Mouse (Mus musculus): ENCODE results near the gene Lzic. TPM values are rescaled to one million over a fixed set of nuclear protein-coding genes. Genes with fewer than 3 reads are reported as not detected.

Gene Lzic
- polyA plus RNA-seq, 1 experiment from 2014 or later, result 47.3 TPM

DNA sequence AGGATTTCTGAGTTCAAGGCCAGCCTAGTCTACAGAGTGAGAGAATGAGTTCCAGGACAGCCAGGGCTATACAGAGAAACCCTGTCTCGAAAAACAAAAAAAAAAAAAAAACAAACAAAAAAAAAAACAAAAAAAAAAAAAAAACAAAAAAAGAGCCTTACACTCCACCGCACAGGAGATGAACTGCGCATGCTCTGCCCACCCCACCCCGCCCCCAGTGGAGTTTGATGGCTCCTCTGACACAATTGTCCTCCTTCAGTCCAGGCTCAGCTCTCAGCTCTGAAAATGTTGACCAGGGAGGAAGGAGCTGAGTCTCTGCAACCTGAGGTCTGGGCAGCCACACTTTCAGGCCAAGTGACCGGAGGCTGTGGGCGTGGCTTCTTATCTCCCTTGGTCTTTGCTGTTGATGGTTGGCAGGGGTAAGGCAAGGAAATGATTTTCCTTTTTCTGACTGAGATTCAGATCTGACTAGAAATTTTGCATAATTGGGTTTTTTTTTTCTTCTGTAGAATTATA, 21.5 kb upstream of the Lzic start:
- Histone ChIP-seq H3K9me3 (ENCODE audit: control insufficient read depth, low read length) (no peaks in the 10 kb centered on the region), H3K36me3 (ENCODE audit: control insufficient read depth, insufficient read depth) (no peaks in the 10 kb centered on the region; the same call in 1 of the 2 replicates), H3K4me1 (replicated peaks; ENCODE audit: control insufficient read depth, insufficient read depth, low read length) (no peaks in the 10 kb centered on the region), H3K27me3 (replicated peaks; ENCODE audit: control insufficient read depth, insufficient read depth, low read length) (no peaks in the 10 kb centered on the region), H3K27ac (ENCODE audit: low read length) (no peak overlapping the region), H3K4me2 (ENCODE audit: low read length) (no peak overlapping the region), H3K4me3 (replicated peaks; ENCODE audit: low read length) (no peak overlapping the region), H3K9ac (replicated peaks; ENCODE audit: low read depth, low read length) (no peak overlapping the region)
- ATAC-seq, result no peak
- 86% methylated on average over 6 of the region's 6 CpGs for WGBS

DNA sequence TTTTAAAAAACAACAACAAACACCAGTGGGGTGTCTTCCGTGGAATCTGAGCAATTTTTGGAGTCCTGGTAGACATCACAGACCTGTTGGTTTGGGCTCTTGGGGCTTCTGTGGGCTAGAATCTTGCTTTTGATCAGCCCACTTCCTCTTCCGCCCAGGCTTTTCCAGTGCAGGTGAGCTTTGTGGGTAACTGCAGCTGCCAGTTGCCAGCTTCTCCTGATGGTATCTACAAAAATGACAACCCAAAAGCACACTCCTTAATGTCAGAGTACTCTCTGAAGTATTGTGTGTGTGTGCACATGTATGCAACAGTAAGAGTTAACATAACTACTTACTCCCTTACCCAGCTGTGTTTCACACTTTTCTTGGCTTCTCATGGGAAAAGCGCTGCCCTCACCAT, 15.5 kb upstream of the Lzic start:
- Histone ChIP-seq H3K9me3 (ENCODE audit: control insufficient read depth, low read length) (no peaks in the 10 kb centered on the region), H3K36me3 (ENCODE audit: control insufficient read depth, insufficient read depth) (peaks cover 12% of the 10 kb centered on the region), H3K4me1 (replicated peaks; ENCODE audit: control insufficient read depth, insufficient read depth, low read length) (no peaks in the 10 kb centered on the region), H3K27me3 (replicated peaks; ENCODE audit: control insufficient read depth, insufficient read depth, low read length) (no peaks in the 10 kb centered on the region), H3K9ac (replicated peaks; ENCODE audit: low read depth, low read length) (no peak overlapping the region), H3K27ac (ENCODE audit: low read length) (no peak overlapping the region), H3K4me2 (ENCODE audit: low read length) (no peak overlapping the region), H3K4me3 (replicated peaks; ENCODE audit: low read length) (no peak overlapping the region)
- WGBS, result 92% methylated on average over 3 of the region's 3 CpGs
- no peak for ATAC-seq

DNA sequence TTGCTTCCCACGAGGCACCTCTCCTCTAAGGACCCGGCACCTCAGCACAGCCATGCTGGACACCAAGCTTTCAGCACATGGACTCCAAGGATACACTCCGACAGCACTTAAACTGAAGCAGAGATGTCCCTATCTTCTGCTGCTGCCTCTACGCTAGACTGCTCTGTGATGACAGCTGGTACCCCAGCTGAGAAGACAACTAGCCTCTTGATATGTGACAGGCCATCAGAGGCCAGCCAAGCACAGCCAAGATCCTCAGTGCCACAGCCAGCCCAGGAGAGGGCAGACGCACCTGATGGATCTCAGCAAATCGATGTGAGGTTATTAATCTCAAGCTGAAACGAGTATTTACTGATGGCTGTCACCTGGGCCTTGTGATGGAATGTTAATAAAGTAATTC, 9.9 kb upstream of the Lzic start:
- Histone ChIP-seq H3K9ac (replicated peaks; ENCODE audit: low read depth, low read length) (no peak overlapping the region), H3K27ac (ENCODE audit: low read length) (no peak overlapping the region), H3K9me3 (ENCODE audit: control insufficient read depth, low read length) (no peaks in the 10 kb centered on the region), H3K4me2 (ENCODE audit: low read length) (no peak overlapping the region), H3K4me3 (replicated peaks; ENCODE audit: low read length) (no peak overlapping the region), H3K27me3 (replicated peaks; ENCODE audit: control insufficient read depth, insufficient read depth, low read length) (no peaks in the 10 kb centered on the region), H3K36me3 (ENCODE audit: control insufficient read depth, insufficient read depth) (peaks cover 6% of the 10 kb centered on the region), H3K4me1 (replicated peaks; ENCODE audit: control insufficient read depth, insufficient read depth, low read length) (no peaks in the 10 kb centered on the region)
- WGBS, result 84% methylated on average over 7 of the region's 7 CpGs
- no peak for ATAC-seq

DNA sequence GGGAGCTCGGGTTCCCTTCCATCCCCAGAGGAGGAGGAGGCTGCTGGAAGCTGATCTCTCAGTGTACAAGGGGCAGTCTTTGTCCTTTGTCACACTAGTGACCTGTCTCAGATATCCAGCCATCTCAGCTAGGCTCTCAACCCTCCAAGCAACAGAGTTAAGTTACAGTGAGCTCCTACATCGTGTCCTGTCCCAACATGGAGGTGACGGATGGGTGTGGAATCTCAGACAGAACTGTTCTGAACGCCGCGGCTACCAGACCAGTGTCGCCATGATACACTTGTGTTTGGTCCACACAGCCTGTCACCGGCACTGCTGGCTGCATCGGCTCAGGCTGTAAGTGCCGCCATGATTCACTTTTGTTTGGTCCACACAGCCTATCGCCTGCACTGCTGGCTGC, 8.0 kb upstream of the Lzic start, which contains the start of gene Tmem274:
Gene Tmem274 (plus strand): TSS at position 301 of the 400 bp plus-strand sequence.
- WGBS, result 86% methylated on average over 11 of the region's 11 CpGs
- H3K9ac ChIP-seq (replicated peaks; ENCODE audit: low read depth, low read length), result no peak within 1 kb of the TSS
- no peaks in the 10 kb centered on the region for H3K27me3 ChIP-seq (replicated peaks; ENCODE audit: control insufficient read depth, insufficient read depth, low read length)
- no peaks in the 10 kb centered on the region for H3K9me3 ChIP-seq (ENCODE audit: control insufficient read depth, low read length)
- H3K36me3 ChIP-seq (ENCODE audit: control insufficient read depth, insufficient read depth), result peaks cover 6% of the 10 kb centered on the region
- H3K4me1 ChIP-seq (replicated peaks; ENCODE audit: control insufficient read depth, insufficient read depth, low read length), result no peaks in the 10 kb centered on the region
- no peak for ATAC-seq
- H3K4me2 ChIP-seq (ENCODE audit: low read length), result no peak within 1 kb of the TSS
- no peak within 1 kb of the TSS for H3K27ac ChIP-seq (ENCODE audit: low read length)
- H3K4me3 ChIP-seq (replicated peaks; ENCODE audit: low read length), result no peak within 1 kb of the TSS

DNA sequence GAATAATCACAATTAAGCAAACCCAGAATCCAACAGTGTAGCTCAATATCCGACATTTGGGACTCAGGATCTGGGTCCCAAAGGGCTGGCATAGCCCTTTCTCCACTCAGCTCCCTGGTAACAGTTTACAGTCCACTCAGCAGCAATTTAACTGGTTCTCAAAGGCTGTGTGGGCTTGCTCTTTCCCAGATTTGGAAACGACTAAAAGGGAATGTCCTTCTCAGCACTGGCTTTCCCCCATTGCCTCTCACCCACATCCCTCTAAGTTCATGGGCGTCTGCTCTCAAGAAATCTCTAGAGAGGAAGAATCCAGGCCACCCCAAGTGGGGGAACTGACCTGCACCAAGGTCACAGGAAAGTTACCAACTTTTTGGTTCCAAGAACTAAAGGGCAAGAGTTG, 463 bp upstream of the Lzic start:
- WGBS, result 52% methylated on average over 3 of the region's 3 CpGs
- Histone ChIP-seq H3K36me3 (ENCODE audit: control insufficient read depth, insufficient read depth) (peaks cover 19% of the 10 kb centered on the region), H3K4me2 (ENCODE audit: low read length) (peak overlapping the region; percentile 93), H3K9me3 (ENCODE audit: control insufficient read depth, low read length) (no peaks in the 10 kb centered on the region), H3K9ac (replicated peaks; ENCODE audit: low read depth, low read length) (peak overlapping the region; percentile 79), H3K4me1 (replicated peaks; ENCODE audit: control insufficient read depth, insufficient read depth, low read length) (peaks cover 18% of the 10 kb centered on the region), H3K27ac (ENCODE audit: low read length) (no peak overlapping the region), H3K4me3 (replicated peaks; ENCODE audit: low read length) (peak overlapping the region; percentile 79), H3K27me3 (replicated peaks; ENCODE audit: control insufficient read depth, insufficient read depth, low read length) (no peaks in the 10 kb centered on the region)
- ATAC-seq, result no peak

DNA sequence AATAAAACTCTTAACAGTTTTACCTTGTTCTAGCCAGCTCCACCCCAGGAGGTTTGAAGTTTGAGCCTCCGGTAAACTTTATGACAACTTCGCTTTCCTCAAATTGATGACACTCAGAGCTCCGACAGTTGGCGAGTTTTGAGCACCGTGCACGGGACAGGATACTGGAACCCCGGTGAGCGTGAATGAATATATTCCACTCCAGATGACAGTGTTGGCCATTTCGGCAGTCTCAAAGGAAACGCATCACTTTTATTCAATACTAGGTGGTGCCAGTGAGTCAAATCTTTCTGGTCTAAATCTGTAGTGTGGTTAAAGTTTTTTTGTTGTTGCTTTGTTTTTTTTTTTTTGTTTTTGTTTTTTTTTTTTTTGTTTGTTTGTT, 787 bp downstream of the Lzic start:
- peak overlapping the region; percentile 71 for H3K27ac ChIP-seq (ENCODE audit: low read length)
- under 1% methylated on average over 10 of the region's 10 CpGs for WGBS
- H3K4me1 ChIP-seq (replicated peaks; ENCODE audit: control insufficient read depth, insufficient read depth, low read length), result peaks cover 18% of the 10 kb centered on the region
- no peaks in the 10 kb centered on the region for H3K9me3 ChIP-seq (ENCODE audit: control insufficient read depth, low read length)
- H3K36me3 ChIP-seq (ENCODE audit: control insufficient read depth, insufficient read depth), result peaks cover 24% of the 10 kb centered on the region
- ATAC-seq, result no peak
- no peaks in the 10 kb centered on the region for H3K27me3 ChIP-seq (replicated peaks; ENCODE audit: control insufficient read depth, insufficient read depth, low read length)
- peak overlapping the region; percentile 79 for H3K9ac ChIP-seq (replicated peaks; ENCODE audit: low read depth, low read length)
- H3K4me3 ChIP-seq (replicated peaks; ENCODE audit: low read length), result peak overlapping the region; percentile 79
- peak overlapping the region; percentile 93 for H3K4me2 ChIP-seq (ENCODE audit: low read length)

DNA sequence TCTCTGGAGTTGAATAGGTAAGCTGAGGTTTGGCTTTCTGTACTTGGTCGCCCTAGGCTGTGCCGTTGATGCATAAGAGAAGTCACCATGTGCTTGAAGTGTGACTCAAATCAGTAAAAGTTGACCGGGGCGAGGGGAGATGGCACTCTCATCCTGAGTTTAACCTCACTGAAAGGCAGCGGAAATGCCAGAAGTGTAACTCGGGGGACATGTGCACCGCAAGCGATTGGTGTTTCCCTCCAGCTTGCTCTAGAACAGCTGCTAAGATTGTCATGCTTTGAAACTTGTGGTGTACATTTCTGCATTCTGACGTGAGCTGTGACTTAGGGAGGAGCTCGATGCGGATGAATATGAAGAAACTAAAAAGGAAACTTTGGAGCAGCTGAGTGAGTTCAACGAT, 2.7 kb downstream of the Lzic start:
- peaks cover 35% of the 10 kb centered on the region for H3K36me3 ChIP-seq (ENCODE audit: control insufficient read depth, insufficient read depth)
- ATAC-seq, result no peak
- H3K4me1 ChIP-seq (replicated peaks; ENCODE audit: control insufficient read depth, insufficient read depth, low read length), result peaks cover 18% of the 10 kb centered on the region
- WGBS, result 94% methylated on average over 12 of the region's 12 CpGs
- H3K4me2 ChIP-seq (ENCODE audit: low read length), result no peak overlapping the region
- no peaks in the 10 kb centered on the region for H3K9me3 ChIP-seq (ENCODE audit: control insufficient read depth, low read length)
- H3K9ac ChIP-seq (replicated peaks; ENCODE audit: low read depth, low read length), result no peak overlapping the region
- H3K4me3 ChIP-seq (replicated peaks; ENCODE audit: low read length), result no peak overlapping the region
- H3K27me3 ChIP-seq (replicated peaks; ENCODE audit: control insufficient read depth, insufficient read depth, low read length), result no peaks in the 10 kb centered on the region
- H3K27ac ChIP-seq (ENCODE audit: low read length), result no peak overlapping the region

DNA sequence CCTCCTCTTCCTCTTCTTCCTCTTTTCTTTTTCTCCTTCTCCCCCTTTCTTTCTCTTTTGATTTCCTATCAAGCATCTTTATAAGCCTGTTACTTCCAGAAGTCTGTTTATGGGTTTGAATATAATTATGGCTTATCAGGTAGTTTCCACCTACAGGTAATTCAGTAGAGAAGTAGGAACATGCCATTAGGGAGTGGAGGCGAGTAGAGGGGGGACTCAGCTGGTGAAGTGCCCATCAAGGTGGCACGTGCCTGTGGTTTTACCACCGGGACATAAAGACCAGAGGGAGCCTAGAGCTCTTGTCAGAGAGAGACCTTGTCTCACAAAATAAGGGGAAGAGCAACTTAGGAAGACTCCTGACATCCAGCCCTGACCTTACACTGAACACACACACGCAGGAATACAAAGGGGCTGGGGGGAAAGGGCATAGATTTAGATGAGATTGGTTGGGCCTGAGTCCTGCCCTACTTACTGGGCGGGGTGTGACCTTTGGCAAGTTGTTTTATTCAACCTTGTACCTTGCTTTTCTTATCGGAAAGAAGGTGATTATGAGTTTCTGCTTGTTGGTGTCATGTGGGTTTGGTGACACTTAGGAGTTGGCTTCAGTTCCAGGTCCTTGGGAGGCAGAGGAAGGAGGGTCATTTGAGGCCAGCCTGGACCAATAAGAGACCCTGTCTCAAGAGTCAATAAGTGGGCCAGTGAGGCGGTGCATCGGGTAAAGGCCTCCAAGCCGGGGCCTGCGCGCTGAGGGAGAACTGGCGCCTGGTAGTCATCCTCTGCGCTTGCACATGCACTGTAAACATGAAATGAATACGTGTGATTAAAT, 4.6 kb downstream of the Lzic start:
- no peak overlapping the region for H3K27ac ChIP-seq (ENCODE audit: low read length)
- H3K36me3 ChIP-seq (ENCODE audit: control insufficient read depth, insufficient read depth), result peaks cover 35% of the 10 kb centered on the region
- WGBS, result 94% methylated on average over 14 of the region's 14 CpGs
- no peak overlapping the region for H3K9ac ChIP-seq (replicated peaks; ENCODE audit: low read depth, low read length)
- H3K9me3 ChIP-seq (ENCODE audit: control insufficient read depth, low read length), result no peaks in the 10 kb centered on the region
- H3K4me1 ChIP-seq (replicated peaks; ENCODE audit: control insufficient read depth, insufficient read depth, low read length), result peaks cover 14% of the 10 kb centered on the region
- no peak overlapping the region for H3K4me2 ChIP-seq (ENCODE audit: low read length)
- no peak for ATAC-seq
- no peaks in the 10 kb centered on the region for H3K27me3 ChIP-seq (replicated peaks; ENCODE audit: control insufficient read depth, insufficient read depth, low read length)
- no peak overlapping the region for H3K4me3 ChIP-seq (replicated peaks; ENCODE audit: low read length)

DNA sequence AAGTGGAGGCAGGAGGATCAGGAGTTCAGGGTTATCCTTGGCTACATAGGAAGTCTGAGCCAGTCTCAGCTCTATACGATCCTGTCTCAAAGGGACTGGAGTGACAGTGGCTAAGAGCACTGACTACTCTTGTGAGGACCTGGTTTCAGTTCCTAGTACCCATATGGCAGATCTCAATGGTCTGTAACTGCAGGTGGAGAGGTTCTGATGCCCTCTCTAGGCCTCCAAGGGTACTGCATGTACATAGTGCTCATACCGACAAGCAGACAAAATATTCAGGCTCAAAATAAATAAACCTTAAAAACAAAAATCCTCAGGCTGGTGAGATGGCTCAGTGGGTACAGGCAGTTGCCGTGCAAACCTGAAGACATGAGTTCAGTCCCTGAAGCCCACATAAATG, 6.1 kb downstream of the Lzic start:
- Histone ChIP-seq H3K27me3 (replicated peaks; ENCODE audit: control insufficient read depth, insufficient read depth, low read length) (no peaks in the 10 kb centered on the region), H3K4me2 (ENCODE audit: low read length) (no peak overlapping the region), H3K4me3 (replicated peaks; ENCODE audit: low read length) (no peak overlapping the region), H3K27ac (ENCODE audit: low read length) (no peak overlapping the region), H3K9me3 (ENCODE audit: control insufficient read depth, low read length) (no peaks in the 10 kb centered on the region), H3K9ac (replicated peaks; ENCODE audit: low read depth, low read length) (no peak overlapping the region), H3K4me1 (replicated peaks; ENCODE audit: control insufficient read depth, insufficient read depth, low read length) (peaks cover 9% of the 10 kb centered on the region), H3K36me3 (ENCODE audit: control insufficient read depth, insufficient read depth) (peaks cover 46% of the 10 kb centered on the region)
- WGBS, result 98% methylated on average over 3 of the region's 3 CpGs
- no peak for ATAC-seq
